Mouse (Mus musculus) frontal cortex, postnatal 25 days (tissue): Measurements from ENCODE around the gene AL607142.1.

ENCODE experiments used
- DNase-seq, 2 experiments: peaks; one replicate each; pipeline ENCODE4 v3.0.0; 2022; ENCODE audit warnings: low spot score in 2 of 2

AL607142.1 gene

DNA sequence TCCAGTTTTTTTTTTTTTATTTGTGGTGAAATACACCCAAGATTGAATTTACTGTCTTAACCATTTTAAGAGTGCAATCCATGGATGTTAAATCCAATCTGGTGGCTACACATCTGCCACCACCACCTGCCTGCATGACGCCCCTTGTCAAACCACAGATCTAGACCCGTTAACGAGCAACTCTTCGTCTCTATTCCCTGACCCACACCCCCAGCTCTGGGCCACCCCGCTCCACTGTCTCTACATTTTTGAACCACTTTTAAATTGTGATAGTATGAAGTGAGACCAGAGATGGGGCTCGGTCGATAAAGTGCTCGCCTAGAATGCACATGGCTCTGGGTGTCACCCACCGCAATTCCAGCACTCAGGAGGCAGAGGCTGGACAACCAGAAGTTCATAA lies 8.3 kb upstream of the AL607142.1 start:
- DNase-seq, result no peak

DNA sequence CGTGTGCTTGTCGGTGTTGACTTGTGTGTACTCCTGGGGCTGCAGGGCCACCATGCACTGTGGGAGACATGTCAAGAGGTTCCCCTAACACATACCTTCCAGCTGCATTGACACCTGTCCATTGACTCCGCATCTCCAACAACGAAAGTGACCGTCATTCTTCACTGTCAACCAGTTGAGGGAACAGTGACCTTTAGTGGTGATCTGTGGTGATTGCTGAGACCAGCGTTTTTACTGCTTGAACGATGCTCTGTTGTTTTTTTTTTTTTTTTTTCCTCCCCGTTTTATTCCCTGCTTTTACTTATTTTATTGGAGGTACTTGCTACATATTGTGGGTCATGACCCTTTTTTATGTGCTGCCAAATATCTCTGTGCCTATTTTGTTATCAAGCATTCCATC lies 7.3 kb upstream of the AL607142.1 start:
- DNase-seq, result no peak

DNA sequence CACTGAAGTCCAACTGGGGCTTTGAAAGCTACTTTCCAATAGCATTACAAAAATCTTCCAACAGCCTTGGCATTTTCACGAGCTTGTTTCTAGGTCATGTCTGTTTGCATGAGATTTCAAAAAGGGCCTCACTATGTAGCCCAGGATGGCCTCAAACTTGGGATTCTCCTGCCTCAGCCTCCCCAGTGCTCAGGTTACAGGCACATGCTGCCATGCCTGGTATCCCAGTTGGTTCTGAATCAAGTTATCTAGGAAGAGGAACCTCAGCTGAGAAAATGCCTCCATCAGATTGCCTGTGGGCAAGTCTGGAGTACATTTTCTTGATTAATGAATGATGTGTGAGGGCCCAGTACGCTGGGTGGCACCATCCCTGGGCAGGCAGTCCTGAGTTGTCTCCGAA lies 6.6 kb upstream of the AL607142.1 start:
- DNase-seq, result no peak

DNA sequence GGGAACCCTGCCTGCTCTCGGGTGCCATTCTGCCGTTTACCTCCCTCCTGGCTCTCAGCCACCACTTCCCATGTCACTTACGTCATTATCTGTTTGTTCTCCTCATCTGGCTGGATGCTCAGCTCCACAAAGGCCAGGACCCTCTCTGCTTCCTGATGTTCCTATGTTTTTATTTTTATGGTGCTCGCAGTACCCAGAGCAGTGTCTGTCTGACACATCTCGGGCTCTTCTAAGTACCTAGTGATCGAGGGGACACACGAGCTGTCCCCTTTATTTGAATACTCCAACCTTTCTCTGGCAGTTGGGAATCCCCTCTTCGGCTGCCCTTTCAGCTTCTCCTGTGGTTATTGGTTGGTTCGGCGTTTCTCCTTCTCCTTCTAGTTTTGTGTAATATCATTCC lies 6.0 kb upstream of the AL607142.1 start:
- DNase-seq, result no peak

DNA sequence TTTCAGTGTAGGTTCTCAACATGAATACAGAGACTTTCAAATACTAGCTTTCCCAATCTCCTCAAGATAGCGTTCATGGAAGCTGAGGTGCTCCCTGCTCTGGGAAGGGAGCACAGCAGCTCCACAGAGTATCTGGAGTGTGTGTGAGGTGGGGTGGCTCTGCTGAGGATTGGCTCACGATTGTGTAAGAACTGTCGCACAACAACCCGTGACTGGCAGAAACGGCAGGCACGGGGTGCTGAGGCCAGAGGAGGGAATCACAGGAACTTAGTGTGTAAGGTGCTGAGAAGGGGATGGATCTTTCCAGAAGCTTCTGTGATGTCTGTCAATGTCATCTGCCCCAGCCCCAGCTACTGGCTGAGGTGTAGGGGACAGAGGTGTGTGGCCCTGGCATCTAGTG lies 3.1 kb upstream of the AL607142.1 start:
- no peak for DNase-seq

DNA sequence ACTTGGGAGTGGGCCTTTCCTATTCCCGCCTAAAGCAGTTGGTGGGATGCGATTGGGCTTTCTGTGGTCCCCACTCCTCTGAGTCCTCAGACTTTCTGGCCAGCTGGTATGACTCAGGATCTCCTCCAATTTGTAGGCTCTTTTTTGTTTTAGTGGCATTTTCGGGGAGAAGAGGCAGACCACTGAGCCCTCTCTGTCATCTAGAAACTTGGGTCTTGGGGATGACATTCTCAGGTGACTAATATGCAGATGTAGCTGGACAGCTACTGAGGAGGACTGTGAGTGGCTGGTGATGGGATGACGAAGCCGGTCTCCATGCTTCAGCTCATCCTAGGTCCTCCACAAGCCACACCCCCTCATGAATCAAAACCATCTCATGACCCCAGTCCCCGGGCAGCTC lies 2.6 kb upstream of the AL607142.1 start:
- DNase-seq, result no peak

DNA sequence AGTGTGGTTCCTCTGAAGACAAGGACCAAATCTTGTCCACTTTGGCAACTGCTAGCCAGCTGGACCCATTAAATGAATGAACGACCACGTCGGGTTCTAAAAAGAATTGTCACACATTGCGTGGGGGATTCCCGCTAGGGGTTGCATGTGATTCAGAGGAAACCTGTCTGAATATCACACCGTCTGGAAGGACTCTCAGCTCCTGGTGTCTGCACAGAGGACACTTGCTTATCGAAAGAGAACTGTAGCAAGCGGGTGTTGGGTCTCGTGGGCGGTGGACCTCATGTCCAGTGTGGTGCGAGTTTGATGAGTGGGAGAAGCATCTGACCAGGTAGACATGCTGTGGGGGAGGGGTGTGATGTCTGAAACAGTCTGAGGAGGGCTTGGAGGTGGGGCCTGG lies 2.0 kb upstream of the AL607142.1 start:
- DNase-seq, result no peak

DNA sequence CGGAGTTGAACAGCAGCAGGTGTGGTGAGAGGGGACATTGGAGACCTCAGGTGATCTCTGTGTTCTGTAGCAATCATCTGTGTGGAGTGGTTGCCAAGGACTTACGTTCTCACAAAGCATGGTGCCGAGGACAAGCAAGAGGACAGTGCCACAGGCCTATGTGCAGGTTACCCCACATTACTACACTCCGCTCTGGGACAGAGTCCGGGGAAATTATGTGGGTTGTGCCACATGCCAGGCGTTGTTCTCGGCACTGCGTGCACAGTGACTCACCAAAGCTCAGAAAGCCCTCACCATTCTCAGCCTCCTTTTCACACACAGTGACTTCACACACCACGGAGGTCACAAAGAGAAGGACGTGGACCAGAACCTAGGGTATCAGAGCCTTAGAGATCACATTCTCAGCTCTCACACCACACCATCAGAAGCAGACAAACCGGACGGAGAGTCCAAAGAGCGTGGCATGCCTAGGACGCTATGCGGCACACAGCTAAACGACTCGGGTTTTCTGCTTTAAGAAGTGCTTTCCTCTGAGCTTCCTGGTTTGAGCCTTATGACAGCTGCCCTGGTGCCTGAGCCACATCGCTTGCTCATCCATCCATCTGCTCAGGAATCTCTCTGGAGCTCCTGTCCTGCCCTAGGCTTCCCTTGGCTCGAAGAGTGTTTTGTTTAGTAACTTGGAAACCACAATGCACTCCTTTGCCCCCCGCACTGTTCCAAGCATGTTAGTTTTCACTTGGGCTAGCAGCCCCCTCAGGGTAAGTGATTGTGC lies 1.3 kb upstream of the AL607142.1 start:
- DNase-seq, result no peak

DNA sequence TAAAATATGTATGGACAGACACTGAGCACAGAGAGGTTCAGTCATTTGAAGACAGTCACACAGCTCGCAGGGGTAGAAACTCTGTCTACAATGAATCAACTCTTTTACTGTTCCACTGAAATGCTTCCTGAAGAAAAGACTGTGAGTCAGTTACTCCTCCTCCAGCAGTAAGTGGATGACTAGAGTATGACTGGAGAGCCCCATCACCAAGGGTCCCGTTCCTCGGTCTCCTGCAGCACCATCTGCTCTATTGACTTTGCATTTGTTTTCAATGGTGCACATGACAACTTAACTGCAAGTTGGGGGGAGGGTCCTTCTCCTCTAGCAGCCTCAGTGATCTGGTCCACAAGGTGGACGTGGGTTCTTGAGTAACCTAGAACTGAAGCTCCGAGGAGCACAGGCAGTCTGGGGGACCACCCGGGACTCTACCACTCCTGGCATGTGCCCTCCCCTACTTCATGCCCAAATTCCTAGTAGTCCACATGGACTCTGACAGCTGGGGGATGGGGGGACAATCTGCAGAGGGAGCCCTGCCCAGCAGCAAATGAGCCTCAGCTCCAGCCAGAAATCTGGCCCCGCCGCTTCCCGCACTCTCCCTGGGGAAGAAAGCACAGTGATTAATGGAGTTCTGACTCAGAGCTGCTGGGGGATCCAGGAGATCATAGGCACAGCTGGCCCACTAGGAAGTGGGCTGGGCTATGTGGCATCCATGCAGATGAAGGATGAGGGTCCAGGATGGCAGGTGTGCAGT lies 2.2 kb downstream of the AL607142.1 start:
- DNase-seq, result no peak

DNA sequence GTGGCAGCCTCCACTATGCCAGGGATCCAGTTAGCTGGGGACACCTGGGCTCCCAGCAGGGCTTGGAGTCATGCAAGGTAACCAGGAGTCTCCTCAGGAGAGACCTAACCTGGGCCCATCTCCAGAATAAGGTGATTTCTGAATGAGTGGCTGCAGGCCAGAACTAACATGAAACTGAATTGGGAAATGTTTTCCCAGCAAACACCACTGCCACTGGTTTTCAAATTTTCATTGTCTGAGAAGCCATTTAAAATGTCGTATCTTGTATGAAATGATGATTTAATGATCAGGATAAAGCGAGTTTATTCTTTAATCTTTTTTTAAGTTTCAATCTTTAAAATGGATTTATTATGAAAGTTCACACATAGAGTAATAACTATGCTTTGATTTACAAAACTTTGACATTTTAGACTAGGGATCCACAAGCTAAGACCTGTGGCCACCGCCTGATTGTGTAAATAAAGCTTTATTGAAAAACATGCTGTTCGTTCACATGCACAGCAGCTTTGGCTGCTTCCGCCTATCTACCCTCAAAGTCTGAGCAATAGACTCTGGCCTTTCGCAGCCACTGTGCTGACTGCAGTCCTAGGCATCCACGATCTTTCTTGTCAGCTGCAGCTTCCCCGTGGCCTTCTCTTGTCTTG lies 2.9 kb downstream of the AL607142.1 start:
- no peak for DNase-seq

DNA sequence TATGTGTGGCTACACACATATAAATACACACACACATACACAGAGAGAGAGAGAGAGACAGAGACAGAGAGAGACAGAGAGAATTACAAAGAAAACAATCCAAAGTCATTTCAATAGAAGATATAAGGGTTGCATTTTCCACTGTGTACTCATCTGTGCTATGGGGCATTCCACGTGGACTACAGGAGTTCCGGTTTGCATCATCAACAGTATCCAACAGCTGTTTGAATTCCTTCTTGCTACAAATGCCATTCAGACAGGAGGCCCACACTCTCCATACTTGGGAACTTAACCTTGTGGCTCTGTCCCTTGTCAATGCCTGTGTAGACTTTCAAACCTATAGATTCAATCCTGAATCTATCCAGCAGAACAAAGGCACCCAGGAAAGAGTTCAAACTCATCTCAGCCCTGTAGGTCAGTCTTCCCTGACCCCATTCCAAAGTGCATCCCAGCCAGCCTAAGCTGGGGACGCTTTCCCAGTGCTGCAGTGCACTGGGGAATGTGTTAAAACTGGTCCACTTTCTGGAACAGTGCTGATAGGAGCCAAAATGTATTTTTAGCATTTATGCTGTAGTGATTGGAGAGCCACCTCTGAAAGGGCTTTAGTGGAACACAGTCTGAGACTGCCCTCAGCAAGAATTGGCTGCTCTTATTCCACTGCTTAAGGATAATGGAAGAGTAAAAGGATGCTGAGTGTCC lies 4.2 kb downstream of the AL607142.1 start:
- no peak for DNase-seq

DNA sequence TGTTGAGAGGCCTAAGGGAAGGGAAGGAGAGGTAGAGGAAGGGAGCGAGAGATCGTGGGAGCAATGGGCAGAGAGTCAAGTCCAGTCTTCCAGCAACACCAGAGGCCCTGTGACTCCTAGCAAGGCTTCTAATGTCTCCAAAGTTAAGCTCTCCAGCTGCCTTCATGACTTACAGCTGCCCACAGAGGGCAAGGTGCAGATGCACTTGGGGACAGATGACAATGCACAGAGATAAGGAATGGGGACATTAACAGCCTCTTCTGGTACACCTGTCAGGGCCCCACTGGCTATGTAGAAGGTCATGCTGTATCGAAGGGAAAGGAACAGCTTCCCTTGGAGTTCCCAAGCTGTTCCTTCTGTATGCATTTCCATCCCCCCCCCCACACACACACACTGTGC lies 4.8 kb downstream of the AL607142.1 start:
- DNase-seq, result no peak

DNA sequence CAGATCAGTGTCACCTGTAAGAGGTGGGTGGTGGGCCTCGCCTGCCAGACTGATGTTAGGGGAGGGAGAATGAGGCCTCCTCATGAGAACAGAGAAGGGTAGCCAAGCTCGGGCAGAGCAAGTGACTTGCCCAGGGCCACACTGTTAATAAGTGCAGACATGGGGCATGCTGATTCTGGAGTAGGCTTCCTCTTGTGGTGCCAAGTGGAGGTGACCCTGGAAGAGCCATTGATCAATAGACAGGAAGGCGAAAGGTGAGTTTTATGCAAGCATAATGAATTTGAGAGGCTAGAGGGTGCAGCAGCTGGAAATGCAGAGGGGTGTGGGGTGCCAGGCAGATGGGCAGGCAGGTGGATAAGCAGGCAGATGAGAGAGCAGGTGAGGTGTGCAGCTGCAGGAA lies 6.6 kb downstream of the AL607142.1 start:
- no peak for DNase-seq

DNA sequence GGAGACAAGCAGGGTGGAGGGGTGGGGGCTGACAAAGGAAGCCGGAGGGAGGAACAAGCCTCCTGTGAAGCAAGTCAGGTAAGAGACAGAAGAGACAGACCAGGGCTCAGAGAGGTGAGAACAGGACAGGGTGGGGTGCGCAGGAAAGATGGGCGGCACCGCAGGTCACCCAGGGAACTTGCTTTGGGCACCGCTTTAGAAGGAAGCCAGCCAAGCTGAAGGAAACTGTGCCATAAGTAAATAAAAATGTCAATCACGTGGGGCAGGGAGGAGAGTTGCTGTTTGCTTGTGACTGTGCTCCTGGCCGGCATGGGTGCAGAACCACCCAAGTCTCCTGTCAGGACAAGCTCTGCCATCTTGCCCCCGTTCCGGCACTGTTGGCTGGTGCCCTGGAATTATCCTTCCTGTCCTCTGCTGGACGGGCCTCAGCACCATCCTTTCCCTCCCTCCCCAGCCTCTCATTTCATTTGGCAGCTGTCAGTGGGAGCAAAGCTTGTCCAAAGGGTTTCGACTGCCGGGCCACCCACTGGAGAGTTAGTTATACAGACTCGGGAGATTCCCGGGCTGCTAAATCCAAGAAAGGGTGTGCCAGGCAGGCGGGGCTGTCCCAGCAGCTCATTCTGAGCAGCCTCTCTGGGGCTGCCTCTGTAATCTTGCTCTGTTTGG lies 7.2 kb downstream of the AL607142.1 start:
- no peak for DNase-seq

DNA sequence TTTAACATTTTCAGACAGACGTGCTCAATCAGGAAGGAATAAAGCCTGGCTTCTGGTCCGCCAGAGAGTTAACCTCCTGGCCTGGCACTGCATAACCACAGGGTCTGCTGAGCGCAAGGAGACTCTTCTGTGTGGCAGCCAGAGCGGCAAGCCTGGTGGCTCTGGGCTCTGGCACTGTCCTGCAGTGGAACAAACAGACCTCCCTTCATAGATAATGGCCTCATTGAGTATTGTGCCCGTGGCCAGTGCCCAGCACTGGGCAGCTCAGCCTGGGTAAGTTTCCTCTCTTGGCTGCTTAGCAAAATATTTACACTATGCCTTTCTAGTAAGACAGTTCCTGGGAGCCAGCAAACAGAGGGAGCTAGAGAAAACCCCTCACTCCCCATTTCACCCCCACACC lies 9.3 kb downstream of the AL607142.1 start:
- DNase-seq, result no peak

DNA sequence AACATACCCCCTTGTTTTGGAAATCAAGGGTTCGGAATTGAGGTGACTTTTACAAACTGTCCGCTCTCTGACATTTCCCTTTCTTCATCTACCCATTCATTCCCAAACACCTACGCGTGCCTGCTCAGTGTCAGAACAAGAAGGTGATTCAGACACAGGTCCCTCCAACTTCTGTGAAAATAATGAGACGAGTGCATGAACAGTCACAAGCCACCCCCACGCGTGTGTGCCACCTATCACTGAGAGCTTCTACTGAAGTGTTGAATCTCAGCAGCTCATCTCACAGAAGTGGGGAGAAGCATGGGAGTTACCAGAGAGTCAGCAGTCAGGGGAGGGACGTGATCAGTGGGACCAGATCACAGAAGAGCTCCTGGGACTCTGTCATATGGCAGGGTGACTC lies 12.5 kb downstream of the AL607142.1 start:
- DNase-seq, result no peak

DNA sequence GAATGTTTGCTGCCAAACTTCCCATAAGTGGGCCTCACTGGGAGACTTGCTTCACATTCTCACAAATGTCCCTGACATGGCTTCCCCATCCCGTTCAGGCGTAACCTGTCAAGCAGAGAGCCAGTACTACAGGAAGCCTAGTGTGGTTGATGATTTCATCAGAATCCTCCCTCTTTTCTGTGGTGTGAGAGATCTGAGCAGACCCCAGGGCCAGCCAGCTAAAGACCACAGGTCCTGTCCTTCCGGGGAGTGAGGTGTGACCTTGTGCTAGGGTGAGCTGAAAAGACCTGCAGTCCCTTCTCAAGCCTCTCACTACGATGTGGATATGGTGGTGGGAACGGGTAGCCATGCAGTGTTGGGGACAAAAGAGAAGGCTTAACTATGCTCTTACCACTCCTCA lies 17.7 kb downstream of the AL607142.1 start:
- DNase-seq, result no peak

DNA sequence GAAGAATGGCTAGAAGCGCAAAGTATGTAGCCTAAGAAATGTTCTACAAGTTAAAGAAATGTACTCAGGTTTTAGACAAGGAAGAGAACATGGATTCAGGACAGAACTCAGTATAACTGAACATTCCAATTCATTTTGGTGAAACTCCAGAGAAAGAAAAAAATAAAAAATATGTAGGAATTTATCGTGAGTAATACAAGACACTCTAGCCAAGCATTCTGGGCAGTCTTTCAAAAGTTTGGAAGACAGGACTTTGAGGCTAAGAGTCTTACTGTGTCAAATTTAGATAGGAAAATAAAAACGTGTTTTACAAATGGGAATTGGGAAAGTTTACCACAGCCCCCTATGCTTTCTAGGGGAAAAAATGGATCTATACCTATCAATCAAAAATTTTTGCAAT lies 18.9 kb downstream of the AL607142.1 start:
- DNase-seq, result no peak

DNA sequence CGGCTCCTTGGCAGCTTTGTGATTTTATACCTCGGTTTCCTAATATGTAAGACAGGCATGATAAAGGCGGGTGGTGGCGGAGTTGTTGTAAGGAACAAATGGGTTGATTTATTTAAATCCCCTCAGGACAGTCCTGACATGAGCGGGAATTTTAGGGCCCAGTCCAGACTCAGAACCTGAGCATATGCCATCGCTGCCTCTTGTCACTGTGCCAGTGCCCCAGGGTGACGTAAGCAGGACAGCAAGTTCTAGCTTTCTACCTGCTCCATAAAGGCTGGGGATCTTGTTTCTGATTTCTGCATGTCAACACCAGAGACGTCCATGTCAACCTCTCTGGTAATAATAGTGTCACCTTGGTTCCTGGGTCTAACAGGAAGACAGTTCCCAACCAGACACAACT lies 24.7 kb downstream of the AL607142.1 start:
- no peak for DNase-seq

DNA sequence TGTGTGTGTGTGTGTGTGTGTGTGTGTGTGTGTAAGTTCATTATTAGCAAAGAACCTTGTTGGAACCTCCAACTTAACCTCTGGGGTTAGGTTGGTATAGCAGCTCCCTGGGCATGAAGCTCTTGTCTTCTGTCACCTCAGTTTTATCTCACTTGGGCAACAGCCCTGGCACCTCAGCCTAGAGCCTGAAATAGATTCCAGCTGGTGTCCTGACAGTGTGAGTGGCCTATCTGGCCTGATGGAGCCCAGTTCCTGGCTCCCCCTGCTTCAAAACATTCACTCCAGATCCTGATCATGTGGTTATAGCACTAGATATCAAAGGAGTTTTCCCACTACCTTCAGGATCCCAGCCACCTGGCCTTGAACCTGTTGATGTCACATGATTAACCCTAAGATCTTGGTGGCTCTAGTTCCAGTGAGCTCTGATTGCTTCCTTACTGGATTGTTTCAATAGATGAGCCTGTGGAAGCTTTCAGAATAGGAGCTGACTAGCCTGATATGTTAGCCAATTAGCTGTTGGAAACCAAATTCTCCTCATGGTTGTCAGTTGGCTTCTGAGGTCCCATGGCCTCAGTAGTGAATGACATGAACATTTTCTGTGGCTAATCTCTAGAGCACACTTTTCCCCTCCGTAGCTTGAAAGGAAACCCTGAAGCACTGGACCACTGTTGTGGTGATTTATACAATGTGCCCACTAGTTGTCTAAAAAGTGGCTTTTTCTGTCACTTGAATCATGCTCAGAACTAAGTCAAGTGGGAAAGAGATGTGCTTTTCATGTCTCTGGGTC lies 27.4 kb downstream of the AL607142.1 start:
- no peak for DNase-seq

DNA sequence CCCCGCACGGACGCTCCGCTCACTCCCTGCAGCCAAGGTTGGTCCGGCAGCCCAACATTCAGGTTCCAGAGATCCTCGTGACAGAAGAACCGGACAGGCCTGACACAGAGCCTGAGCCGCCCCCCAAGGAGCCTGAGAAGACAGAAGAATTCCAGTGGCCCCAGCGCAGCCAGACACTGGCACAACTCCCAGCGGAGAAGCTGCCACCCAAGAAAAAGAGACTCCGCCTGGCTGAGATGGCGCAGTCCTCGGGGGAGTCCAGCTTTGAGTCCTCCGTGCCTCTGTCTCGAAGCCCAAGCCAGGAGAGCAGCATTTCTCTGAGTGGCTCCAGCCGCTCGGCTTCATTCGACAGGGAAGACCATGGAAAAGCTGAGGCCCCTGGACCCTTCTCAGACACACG lies 32.1 kb downstream of the AL607142.1 start:
- DNase-seq, result no peak
